Mouse (Mus musculus) brown adipose tissue, adult 24 weeks (tissue): Measurements from ENCODE around the gene Vmn2r65. TPM values are rescaled to one million over a fixed set of nuclear protein-coding genes. Genes with fewer than 3 reads are reported as not detected.

Source experiments
- H3K27ac ChIP-seq: fragments of 200-500 bp; replicated peaks from 2 replicates; pipeline ENCODE4 v1.5.1; 2012; ENCODE audit warnings: low read depth, mild to moderate bottlenecking, low read length
- H3K4me1 ChIP-seq: fragments of 200-500 bp; 2 replicates; pipeline ENCODE4 v1.6.1; 2012; ENCODE audit warnings: low read length, mixed read lengths; ENCODE audit not compliant: control insufficient read depth, insufficient read depth, insufficient read length
- H3K4me3 ChIP-seq: fragments of 200-500 bp; 2 replicates; pipeline ENCODE4 v1.5.1; 2012; ENCODE audit warnings: low read depth, mild to moderate bottlenecking, low read length, moderate library complexity; ENCODE audit not compliant: insufficient read depth
- polyA plus RNA-seq: library from polyadenylated mRNA; stranded (reverse); fragments of >200 nt; gene quantifications from 2 replicates; pipeline ENCODE4 v1.2.4, GENCODE M21; 2012; ENCODE audit not compliant: missing spikeins, insufficient read depth, insufficient read length

Vmn2r65 gene
- polyA plus RNA-seq, result not detected in 2 replicates

GRCm38 (mm10) chr7:84964015-84964414 is at the start of gene Vmn2r65:
Gene Vmn2r65, minus strand, starts transcription at chr7:84964115.
- H3K4me3 ChIP-seq, result no peak within 1 kb of the TSS
- no peaks in the 10 kb centered on the region for H3K4me1 ChIP-seq
- H3K27ac ChIP-seq, result no peak within 1 kb of the TSS

- H3K4me1 ChIP-seq, result no peaks in the 10 kb centered on the region
- H3K4me3 ChIP-seq, result no peak within 1 kb of the TSS
- H3K27ac ChIP-seq, result no peak within 1 kb of the TSS
Observed at GRCm38 (mm10) chr7:85012168-85012567, 48.3 kb upstream of the Vmn2r65 start, which contains the start of gene Vmn2r66. Gene Vmn2r66, minus strand, starts transcription at chr7:85012268.

- Histone ChIP-seq H3K27ac (no peak overlapping the region), H3K4me1 (no peaks in the 10 kb centered on the region), H3K4me3 (no peak overlapping the region)
Observed at GRCm38 (mm10) chr7:84996694-84997093, 32.8 kb upstream of the Vmn2r65 start.

Other genes starting within 250 kb of the Vmn2r65 start
- not detected in 2 replicates for gene Olfr291, start 110.6 kb downstream of the Vmn2r65 start, polyA plus RNA-seq
- gene Vmn2r66, start 48.2 kb upstream of the Vmn2r65 start, polyA plus RNA-seq, result not detected in 2 replicates
- not detected in 2 replicates for gene Vmn2r67, start 191.9 kb upstream of the Vmn2r65 start, polyA plus RNA-seq